Mouse (Mus musculus) limb, embryonic 11.5 days (tissue): ENCODE results near the gene Kank1. TPM values are rescaled to one million over a fixed set of nuclear protein-coding genes. Genes with fewer than 3 reads are reported as not detected.

Experiments used
- ATAC-seq: fragments of 200-750 bp; cut with Nextera tagmentation; 2 replicates; pipeline ENCODE4 v1.8.0; 2017; ENCODE audit warnings: low read depth; ENCODE audit not compliant: insufficient number of reproducible peaks, low FRiP score, low TSS enrichment
- DNase-seq: peaks from one replicate; pipeline ENCODE4 v3.0.0-alpha.2; 2015; ENCODE audit warnings: low spot score
- H3K27ac ChIP-seq: fragments of 300-500 bp; sonication (generic); replicated peaks from 2 replicates; pipeline ENCODE4 v1.5.1; 2014; ENCODE audit warnings: low read depth, mild to moderate bottlenecking, low read length
- H3K27me3 ChIP-seq: fragments of 300-500 bp; sonication (generic); 2 replicates; pipeline ENCODE4 v1.6.1; 2014; ENCODE audit warnings: mild to moderate bottlenecking, low read length, mixed read lengths; ENCODE audit not compliant: control insufficient read depth, insufficient read depth
- H3K36me3 ChIP-seq: fragments of 300-500 bp; sonication (generic); 2 replicates; pipeline ENCODE4 v1.6.1; 2014; ENCODE audit warnings: mild to moderate bottlenecking, low read length, moderate library complexity, mixed read lengths; ENCODE audit not compliant: control insufficient read depth, insufficient read depth
- H3K4me1 ChIP-seq: fragments of 300-500 bp; sonication (generic); 2 replicates; pipeline ENCODE4 v1.6.1; 2014; ENCODE audit warnings: low read length, mixed read lengths; ENCODE audit not compliant: control insufficient read depth, insufficient read depth
- H3K4me2 ChIP-seq: fragments of 300-500 bp; sonication (generic); 2 replicates; pipeline ENCODE4 v1.6.1; 2014; ENCODE audit warnings: low read depth, mild to moderate bottlenecking, moderate library complexity; ENCODE audit not compliant: severe bottlenecking
- H3K4me3 ChIP-seq: fragments of 300-500 bp; sonication (generic); 2 replicates; pipeline ENCODE4 v1.5.1; 2014; ENCODE audit warnings: low read depth, low read length
- H3K9ac ChIP-seq: fragments of 300-500 bp; sonication (generic); 2 replicates; pipeline ENCODE4 v1.6.1; 2014; ENCODE audit warnings: mild to moderate bottlenecking, low read length
- H3K9me3 ChIP-seq: fragments of 300-500 bp; sonication (generic); 2 replicates; pipeline ENCODE4 v1.6.1; 2016; ENCODE audit warnings: low read length; ENCODE audit not compliant: control insufficient read depth
- WGBS: fragments of 180-500 bp; shearing (Covaris S2); extraction: QIAGEN DNeasy Blood & Tissue Kit; methylation state at CpG from one replicate; pipeline ENCODE4 v1.1.7; 2014; 5-methylcytosine and 5-hydroxymethylcytosine counted together
- polyA plus RNA-seq: library from polyadenylated mRNA; unstranded; fragments of >200 nt; fragmentation: Nextera tagmentation; extraction: Ambion mirVana; gene quantifications from 2 replicates; pipeline ENCODE4 v1.2.1, GENCODE M21; 2014

The Kank1 gene
- polyA plus RNA-seq, 1 experiment from 2014 or later = 41.7 TPM

DNA sequence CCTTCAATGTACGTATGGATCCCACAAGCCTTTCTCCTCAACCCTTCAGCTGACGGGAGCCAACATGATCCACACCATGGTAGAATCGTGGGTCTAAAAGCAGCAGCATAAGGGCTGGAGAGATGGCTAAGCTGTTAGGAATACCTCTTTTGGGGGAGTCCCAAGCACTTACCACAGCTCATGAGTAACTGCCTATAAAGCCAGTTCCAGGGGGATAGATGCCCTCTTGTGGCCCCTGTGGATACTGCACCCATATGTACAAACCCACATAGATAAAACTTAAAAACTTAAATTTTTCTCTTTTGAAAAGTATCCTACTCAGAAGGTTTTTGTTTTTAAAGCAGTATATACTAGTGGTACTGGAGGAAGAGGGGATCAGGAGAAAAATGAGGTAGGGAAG lies 97.6 kb downstream of the Kank1 start:
- Histone ChIP-seq H3K4me2 (no peak overlapping the region), H3K4me3 (no peak overlapping the region), H3K9ac (no peak overlapping the region), H3K27me3 (no peaks in the 10 kb centered on the region), H3K27ac (no peak overlapping the region), H3K36me3 (no peaks in the 10 kb centered on the region), H3K4me1 (no peaks in the 10 kb centered on the region), H3K9me3 (no peaks in the 10 kb centered on the region)
- WGBS = 67% methylated on average over 3 of the region's 3 CpGs
- DNase-seq (peak; percentile 79), ATAC-seq (no peak)

DNA sequence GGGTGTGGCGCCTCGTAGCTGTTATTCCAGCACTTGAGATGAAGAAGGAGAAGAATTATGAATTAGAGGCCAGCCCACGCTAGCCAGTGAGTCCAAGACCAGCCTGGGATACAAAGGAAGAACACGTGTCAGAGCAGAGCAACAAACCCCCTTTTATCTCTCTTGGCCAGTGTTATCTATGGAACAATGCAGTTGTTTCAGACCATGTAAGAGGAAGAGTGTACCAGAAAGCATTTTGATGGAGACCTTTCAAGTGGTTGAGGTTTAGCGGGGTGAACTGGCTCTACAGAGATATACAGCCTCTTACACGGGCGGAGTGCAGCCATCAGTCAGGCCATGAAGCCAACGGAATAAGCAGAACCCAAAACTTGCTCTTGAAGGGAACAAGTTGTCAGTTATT lies 100.0 kb downstream of the Kank1 start:
- 91% methylated on average over 8 of the region's 8 CpGs for WGBS
- ATAC-seq (no peak), DNase-seq (no peak)

DNA sequence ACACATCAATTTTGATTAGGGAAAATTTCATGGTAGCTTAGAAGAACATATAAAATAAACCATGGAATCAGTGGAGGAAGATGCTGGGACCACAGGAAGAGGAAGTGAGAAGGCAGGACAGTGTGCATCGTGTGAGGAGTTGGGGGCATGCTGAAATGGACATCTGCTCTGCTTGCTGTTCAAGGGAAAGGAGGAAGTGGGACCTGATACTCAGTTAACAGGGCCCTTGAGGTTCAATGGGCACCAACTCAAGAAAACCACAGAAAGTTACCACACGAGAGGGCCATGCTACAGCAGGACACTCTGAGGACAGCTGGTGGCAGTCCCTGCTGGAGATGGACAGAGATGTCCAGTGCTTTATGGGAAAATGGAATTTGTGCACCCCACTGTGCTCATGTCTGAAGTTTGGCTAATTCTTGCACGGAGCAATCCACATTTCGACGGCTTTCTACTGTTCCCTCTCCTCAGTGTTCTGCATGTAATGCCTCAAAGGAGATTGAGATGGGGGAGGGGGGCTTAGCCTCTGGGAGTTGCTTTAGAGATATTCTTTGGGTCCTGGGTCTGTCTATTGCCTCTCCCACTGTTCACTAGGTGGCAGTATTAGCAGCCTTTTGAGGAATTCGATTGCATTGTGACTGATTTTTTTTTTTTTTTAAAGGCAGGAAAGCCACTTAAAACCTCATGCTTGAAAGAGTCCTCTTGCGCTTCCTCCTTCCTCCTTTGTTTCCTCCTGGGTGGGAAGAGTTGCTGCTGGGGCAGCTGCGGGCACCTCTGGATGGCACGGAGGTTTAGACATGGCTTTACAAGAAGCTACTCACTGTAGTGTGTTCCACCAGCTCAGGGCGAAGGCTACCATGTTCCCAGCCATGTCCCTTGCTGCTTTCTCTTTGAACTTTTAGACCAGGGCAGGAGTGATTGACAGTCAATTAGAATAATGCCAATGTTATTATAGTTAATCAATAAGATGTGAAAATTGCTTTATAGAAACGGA lies 104.2 kb downstream of the Kank1 start:
- Histone ChIP-seq H3K9ac (no peak overlapping the region), H3K4me3 (no peak overlapping the region), H3K4me2 (no peak overlapping the region), H3K4me1 (no peaks in the 10 kb centered on the region), H3K27ac (no peak overlapping the region), H3K27me3 (no peaks in the 10 kb centered on the region), H3K36me3 (no peaks in the 10 kb centered on the region), H3K9me3 (no peaks in the 10 kb centered on the region)
- DNase-seq (peak; percentile 59), ATAC-seq (no peak)
- 49% methylated on average over 11 of the region's 11 CpGs for WGBS

More for the DNA sequence above, 100.0 kb downstream of the Kank1 start:
- no peak overlapping the region for H3K9ac ChIP-seq
- no peak overlapping the region for H3K27ac ChIP-seq
- no peak overlapping the region for H3K4me3 ChIP-seq
- H3K27me3 ChIP-seq = no peaks in the 10 kb centered on the region
- no peaks in the 10 kb centered on the region for H3K36me3 ChIP-seq
- H3K9me3 ChIP-seq = no peaks in the 10 kb centered on the region
- H3K4me1 ChIP-seq = no peaks in the 10 kb centered on the region
- no peak overlapping the region for H3K4me2 ChIP-seq

DNA sequence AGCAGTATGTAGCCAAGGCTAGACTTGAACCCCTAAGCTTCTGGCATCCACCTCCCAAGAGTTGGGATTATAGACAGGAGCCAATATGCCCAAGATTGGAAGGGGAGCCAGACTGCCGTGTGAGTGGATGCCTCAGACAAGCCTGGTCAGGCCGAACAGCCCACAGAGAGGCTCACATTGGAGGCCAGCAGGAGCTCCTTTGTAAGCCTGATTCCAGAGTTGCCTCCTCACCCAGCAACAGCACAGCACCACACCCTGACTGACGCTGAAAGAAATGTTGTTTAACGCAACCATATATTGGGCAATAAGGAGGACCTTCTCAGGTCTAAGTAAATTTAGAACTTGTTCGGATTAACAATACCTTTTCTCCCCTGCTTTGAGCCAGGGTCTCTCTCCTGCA lies 105.3 kb downstream of the Kank1 start:
- WGBS = 86% methylated on average over 5 of the region's 5 CpGs

DNA sequence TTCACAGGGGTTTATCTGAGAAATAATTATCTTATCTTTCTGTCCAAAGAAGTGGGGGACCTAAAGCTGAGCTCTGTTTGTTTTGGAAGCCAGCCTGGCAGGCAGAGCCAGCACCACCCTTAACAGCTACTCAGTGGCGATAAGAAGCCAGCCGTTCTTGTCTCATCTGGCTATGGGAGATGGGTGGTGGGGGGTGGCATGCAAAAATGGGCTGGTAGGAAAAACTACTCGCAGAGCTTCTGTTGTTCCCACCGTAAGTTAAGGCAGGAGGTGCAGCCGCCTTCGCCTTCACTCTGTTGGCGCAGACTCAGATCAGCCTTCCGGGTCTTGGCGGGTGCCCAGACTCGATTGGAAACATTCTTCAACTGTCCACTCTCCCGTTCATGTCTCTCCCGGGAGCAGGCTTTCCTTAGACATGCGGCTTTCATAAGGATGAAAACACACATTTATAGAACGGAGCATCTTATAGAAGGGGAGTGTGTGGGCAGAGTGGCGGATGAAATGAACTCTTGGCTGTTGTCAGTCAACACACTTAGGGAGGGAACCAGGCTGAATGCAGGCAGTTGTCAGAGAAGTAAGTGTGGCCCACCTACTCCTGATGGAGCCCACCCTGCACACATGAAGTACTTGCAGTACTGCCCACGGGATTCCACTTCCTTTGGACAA lies 107.0 kb downstream of the Kank1 start:
- WGBS = 84% methylated on average over 16 of the region's 16 CpGs
- ATAC-seq = no peak
- Histone ChIP-seq H3K27ac (no peak overlapping the region), H3K36me3 (no peaks in the 10 kb centered on the region), H3K4me2 (no peak overlapping the region), H3K9ac (no peak overlapping the region), H3K4me1 (no peaks in the 10 kb centered on the region), H3K27me3 (no peaks in the 10 kb centered on the region), H3K4me3 (no peak overlapping the region), H3K9me3 (no peaks in the 10 kb centered on the region)
- DNase-seq = no peak

More for the DNA sequence above, 105.3 kb downstream of the Kank1 start:
- Histone ChIP-seq H3K9me3 (no peaks in the 10 kb centered on the region), H3K27me3 (no peaks in the 10 kb centered on the region), H3K36me3 (no peaks in the 10 kb centered on the region), H3K4me1 (no peaks in the 10 kb centered on the region), H3K9ac (no peak overlapping the region), H3K4me2 (no peak overlapping the region), H3K4me3 (no peak overlapping the region), H3K27ac (no peak overlapping the region)
- ATAC-seq = no peak
- DNase-seq = no peak

DNA sequence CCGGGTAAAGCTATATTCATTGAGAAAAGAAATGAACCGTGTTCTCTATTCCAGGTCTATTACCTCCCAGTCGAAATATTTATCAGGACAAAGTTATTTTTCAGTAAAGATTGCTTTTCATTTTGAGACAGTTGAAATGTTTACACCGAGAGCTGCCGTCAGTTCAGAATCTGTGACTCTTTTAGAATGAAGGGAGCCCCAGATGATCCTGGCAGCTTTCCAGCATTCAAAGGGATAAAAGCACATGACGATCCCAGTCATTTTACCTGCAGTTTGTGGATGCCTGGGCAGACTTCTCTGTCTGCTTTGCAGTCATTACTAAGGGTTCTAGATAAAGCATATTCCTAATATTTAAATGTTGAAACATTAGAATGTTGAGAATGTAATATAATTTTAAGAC lies 107.6 kb downstream of the Kank1 start:
- WGBS = 83% methylated on average over 6 of the region's 6 CpGs
- Histone ChIP-seq H3K9me3 (no peaks in the 10 kb centered on the region), H3K27ac (no peak overlapping the region), H3K4me2 (no peak overlapping the region), H3K4me3 (no peak overlapping the region), H3K36me3 (no peaks in the 10 kb centered on the region), H3K27me3 (no peaks in the 10 kb centered on the region), H3K9ac (no peak overlapping the region), H3K4me1 (no peaks in the 10 kb centered on the region)
- no peak for ATAC-seq
- no peak for DNase-seq

DNA sequence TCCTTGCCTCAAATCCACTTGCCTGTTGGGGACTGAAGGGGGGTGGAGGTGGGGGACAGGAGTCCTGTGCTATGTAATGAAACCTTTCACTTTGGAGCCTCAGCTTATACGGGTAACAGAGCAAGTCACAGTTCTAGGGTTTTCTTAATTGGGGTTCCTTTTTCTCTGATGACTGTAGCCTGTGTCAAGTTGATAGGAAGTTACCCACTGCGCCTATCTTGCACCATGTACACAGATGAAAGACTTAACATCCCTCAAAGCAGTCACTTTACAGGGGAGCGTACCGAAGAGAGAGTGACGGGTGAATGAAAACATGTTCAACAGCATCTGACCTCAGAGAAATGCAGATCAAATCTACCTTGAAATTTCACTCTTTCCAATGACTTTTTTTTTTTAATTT lies 109.2 kb downstream of the Kank1 start:
- WGBS = 88% methylated on average over 5 of the region's 5 CpGs
- H3K9me3 ChIP-seq = no peaks in the 10 kb centered on the region

DNA sequence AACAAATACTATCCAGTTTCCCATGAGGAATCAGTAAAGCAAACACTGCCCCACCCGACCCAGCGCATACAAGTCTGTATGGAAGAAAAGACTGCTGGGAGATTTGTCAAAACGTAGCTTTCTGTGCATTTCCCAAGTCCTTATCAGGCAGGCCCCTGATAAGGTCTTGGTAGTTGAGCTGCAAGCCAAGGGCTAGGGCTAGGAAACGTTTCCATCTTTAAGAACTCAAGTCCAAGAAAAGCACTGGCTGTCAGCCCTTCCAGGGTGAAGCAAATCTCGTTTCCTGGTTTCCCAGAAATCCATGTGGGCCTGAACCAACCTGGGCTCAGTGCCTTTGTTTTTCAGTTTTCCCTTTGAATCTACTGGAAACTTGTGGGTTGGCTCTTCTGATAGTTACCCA lies 110.7 kb downstream of the Kank1 start:
- H3K4me1 ChIP-seq = no peaks in the 10 kb centered on the region; the same call in 1 of the 2 replicates
- H3K9ac ChIP-seq = no peak overlapping the region
- no peaks in the 10 kb centered on the region for H3K9me3 ChIP-seq
- no peaks in the 10 kb centered on the region for H3K36me3 ChIP-seq
- 83% methylated on average over 5 of the region's 5 CpGs for WGBS
- DNase-seq (no peak), ATAC-seq (no peak)
- H3K27ac ChIP-seq = no peak overlapping the region
- H3K27me3 ChIP-seq = no peaks in the 10 kb centered on the region
- no peak overlapping the region for H3K4me3 ChIP-seq
- no peak overlapping the region for H3K4me2 ChIP-seq

More for the DNA sequence above, 109.2 kb downstream of the Kank1 start:
- Histone ChIP-seq H3K4me2 (no peak overlapping the region), H3K27ac (no peak overlapping the region), H3K27me3 (no peaks in the 10 kb centered on the region), H3K9ac (no peak overlapping the region), H3K36me3 (no peaks in the 10 kb centered on the region), H3K4me3 (no peak overlapping the region), H3K4me1 (no peaks in the 10 kb centered on the region)
- DNase-seq (no peak), ATAC-seq (no peak)
